Mouse (Mus musculus) forebrain, embryonic 13.5 days (tissue): ENCODE results near the gene Rap1gap2. TPM values are rescaled to one million over a fixed set of nuclear protein-coding genes. Genes with fewer than 3 reads are reported as not detected.
A peak's percentile ranks its signal among the peaks of the same experiment; 100 is the strongest.

Experiments used
- ATAC-seq: fragments of 200-750 bp; cut with Nextera tagmentation; 2 replicates; pipeline ENCODE4 v1.8.0; 2017
- H3K27ac ChIP-seq: fragments of 300-500 bp; sonication (generic); 2 replicates; pipeline ENCODE4 v1.5.1; 2015; ENCODE audit warnings: inconsistent platforms, mild to moderate bottlenecking, moderate library complexity
- H3K27me3 ChIP-seq: fragments of 300-500 bp; sonication (generic); 2 replicates; pipeline ENCODE4 v1.6.1; 2015; ENCODE audit warnings: mild to moderate bottlenecking, inconsistent platforms
- H3K36me3 ChIP-seq: fragments of 300-500 bp; sonication (generic); 2 replicates; pipeline ENCODE4 v1.6.1; 2015; ENCODE audit warnings: mild to moderate bottlenecking, inconsistent platforms; ENCODE audit not compliant: poor library complexity, severe bottlenecking
- H3K4me1 ChIP-seq: fragments of 300-500 bp; sonication (generic); 2 replicates; pipeline ENCODE4 v1.6.1; 2015; ENCODE audit warnings: inconsistent platforms
- H3K4me2 ChIP-seq: fragments of 300-500 bp; sonication (generic); 2 replicates; pipeline ENCODE4 v1.6.1; 2015; ENCODE audit warnings: inconsistent platforms, mild to moderate bottlenecking, moderate library complexity
- H3K4me3 ChIP-seq: fragments of 300-500 bp; sonication (generic); 2 replicates; pipeline ENCODE4 v1.5.1; 2015; ENCODE audit warnings: mild to moderate bottlenecking, inconsistent platforms
- H3K9ac ChIP-seq: fragments of 300-500 bp; sonication (generic); 2 replicates; pipeline ENCODE4 v1.6.1; 2015; ENCODE audit warnings: mild to moderate bottlenecking, inconsistent platforms
- H3K9me3 ChIP-seq: fragments of 300-500 bp; sonication (generic); replicated peaks from 2 replicates; pipeline ENCODE4 v1.6.1; 2016; ENCODE audit warnings: inconsistent platforms
- WGBS: fragments of 180-500 bp; shearing (Covaris S2); methylation state at CpG from one replicate; pipeline ENCODE4 v1.1.7; 2015; 5-methylcytosine and 5-hydroxymethylcytosine counted together
- polyA plus RNA-seq: library from polyadenylated mRNA; unstranded; fragments of >200 nt; fragmentation: Nextera tagmentation; extraction: Ambion mirVana; gene quantifications from 2 replicates; pipeline ENCODE4 v1.2.1, GENCODE M21; 2015

Gene Rap1gap2
- polyA plus RNA-seq, 1 experiment from 2014 or later: 4.0 TPM

- Histone ChIP-seq H3K27ac (no peak overlapping the region), H3K9me3 (no peaks in the 10 kb centered on the region), H3K4me3 (no peak overlapping the region), H3K27me3 (peaks cover 10% of the 10 kb centered on the region; the same call in 1 of the 2 replicates), H3K4me1 (no peaks in the 10 kb centered on the region), H3K9ac (no peak overlapping the region), H3K36me3 (no peaks in the 10 kb centered on the region), H3K4me2 (0 out of 2 replicates have a peak overlapping the region, but pooled peaks have one; percentile 1)
- 12% methylated on average over 22 of the region's 22 CpGs for WGBS
- peak; percentile 74; the same call in 1 of the 2 replicates for ATAC-seq
Observed at GRCm38 (mm10) chr11:74371393-74372100, 239.2 kb downstream of the Rap1gap2 start.

- no peaks in the 10 kb centered on the region for H3K36me3 ChIP-seq
- 69% methylated on average over 1 of the region's 1 CpGs for WGBS
- H3K4me1 ChIP-seq: no peaks in the 10 kb centered on the region
- ATAC-seq: no peak
- H3K9ac ChIP-seq: no peak within 1 kb of the TSS
- H3K4me3 ChIP-seq: no peak within 1 kb of the TSS
- H3K27me3 ChIP-seq: no peaks in the 10 kb centered on the region
- no peak within 1 kb of the TSS for H3K4me2 ChIP-seq
- no peak within 1 kb of the TSS for H3K27ac ChIP-seq
- H3K9me3 ChIP-seq: peaks cover 3% of the 10 kb centered on the region; the same call in 1 of the 2 replicates
Observed at GRCm38 (mm10) chr11:74361769-74362168, 248.9 kb downstream of the Rap1gap2 start, which contains the start of gene Olfr412. Gene Olfr412, plus strand, starts transcription at chr11:74362069.

- 84% methylated on average over 3 of the region's 3 CpGs for WGBS
Observed at GRCm38 (mm10) chr11:74352550-74352949, 258.2 kb downstream of the Rap1gap2 start, which contains the start of gene Olfr411. Gene Olfr411, minus strand, starts transcription at chr11:74352650.

GRCm38 (mm10) chr11:74337931-74338330 lies 272.8 kb downstream of the Rap1gap2 start, which contains the start of gene Olfr410:
Gene Olfr410, minus strand, starts transcription at chr11:74338031.
- H3K27me3 ChIP-seq: no peaks in the 10 kb centered on the region
- H3K9me3 ChIP-seq: no peaks in the 10 kb centered on the region; the same call in 1 of the 2 replicates
- H3K4me1 ChIP-seq: no peaks in the 10 kb centered on the region
- H3K4me3 ChIP-seq: no peak within 1 kb of the TSS
- H3K27ac ChIP-seq: no peak within 1 kb of the TSS
- 88% methylated on average over 6 of the region's 6 CpGs for WGBS
- no peaks in the 10 kb centered on the region for H3K36me3 ChIP-seq
- no peak within 1 kb of the TSS for H3K9ac ChIP-seq
- no peak for ATAC-seq
- H3K4me2 ChIP-seq: no peak within 1 kb of the TSS

More at GRCm38 (mm10) chr11:74352550-74352949, 258.2 kb downstream of the Rap1gap2 start, which contains the start of gene Olfr411:
- Histone ChIP-seq H3K4me1 (no peaks in the 10 kb centered on the region), H3K27ac (no peak within 1 kb of the TSS), H3K9me3 (no peaks in the 10 kb centered on the region), H3K9ac (no peak within 1 kb of the TSS), H3K4me3 (no peak within 1 kb of the TSS), H3K36me3 (no peaks in the 10 kb centered on the region), H3K27me3 (no peaks in the 10 kb centered on the region), H3K4me2 (no peak within 1 kb of the TSS)
- ATAC-seq: no peak

Other genes starting within 250 kb of the Rap1gap2 start
- gene Olfr412, start 248.8 kb downstream of the Rap1gap2 start, polyA plus RNA-seq: not detected in 2 replicates
- 1.1 TPM in 2 replicates for gene Ccdc92b, start 8.7 kb upstream of the Rap1gap2 start, polyA plus RNA-seq
- 9.3 and 11.8 TPM in 2 replicates for gene Cluh, start 38.6 kb upstream of the Rap1gap2 start, polyA plus RNA-seq
- 59.0 and 64.5 TPM in 2 replicates for gene Pafah1b1, start 113.8 kb upstream of the Rap1gap2 start, polyA plus RNA-seq
- gene Mettl16, start 159.9 kb upstream of the Rap1gap2 start, polyA plus RNA-seq: 54.2 and 57.5 TPM in 2 replicates
- 6.8 and 8.1 TPM in 2 replicates for gene Mnt, start 220.0 kb upstream of the Rap1gap2 start, polyA plus RNA-seq